Mouse (Mus musculus) embryonic facial prominence, embryonic 11.5 days (tissue): ENCODE measurements around the gene 4930452B06Rik. TPM values are rescaled to one million over a fixed set of nuclear protein-coding genes. Genes with fewer than 3 reads are reported as not detected.
"Not testable (repeated sequence)": the region's sequence is repeated elsewhere in the genome, so short reads cannot be mapped to it uniquely, and the experiment has no call there.

Source experiments
- ATAC-seq: fragments of 200-750 bp; cut with Nextera tagmentation; replicated peaks from 2 replicates; pipeline ENCODE4 v1.8.0; 2017; ENCODE audit warnings: low read depth; ENCODE audit not compliant: insufficient number of reproducible peaks, low FRiP score, low TSS enrichment
- DNase-seq: peaks from one replicate; pipeline ENCODE4 v3.0.0-alpha.2; 2015; ENCODE audit warnings: low spot score
- H3K27ac ChIP-seq: fragments of 300-500 bp; sonication (generic); replicated peaks from 2 replicates; pipeline ENCODE4 v1.5.1; 2014; ENCODE audit warnings: mild to moderate bottlenecking, low read depth, low read length, control low read depth
- H3K27me3 ChIP-seq: fragments of 300-500 bp; sonication (generic); 2 replicates; pipeline ENCODE4 v1.6.1; 2014; ENCODE audit warnings: mild to moderate bottlenecking, low read length, moderate library complexity, mixed read lengths; ENCODE audit not compliant: control insufficient read depth, insufficient read depth
- H3K36me3 ChIP-seq: fragments of 300-500 bp; sonication (generic); replicated peaks from 2 replicates; pipeline ENCODE4 v1.6.1; 2014; ENCODE audit warnings: low read depth, mild to moderate bottlenecking, low read length, moderate library complexity, mixed read lengths; ENCODE audit not compliant: control insufficient read depth, insufficient read depth
- H3K4me1 ChIP-seq: fragments of 300-500 bp; sonication (generic); 2 replicates; pipeline ENCODE4 v1.6.1; 2014; ENCODE audit warnings: low read length, mixed read lengths; ENCODE audit not compliant: control insufficient read depth, insufficient read depth
- H3K4me2 ChIP-seq: fragments of 300-500 bp; sonication (generic); 2 replicates; pipeline ENCODE4 v1.6.1; 2014; ENCODE audit warnings: low read depth, mild to moderate bottlenecking, control low read depth, low read length, moderate library complexity
- H3K4me3 ChIP-seq: fragments of 300-500 bp; sonication (generic); 2 replicates; pipeline ENCODE4 v1.5.1; 2014; ENCODE audit warnings: low read depth, low read length, control low read depth
- H3K9ac ChIP-seq: fragments of 300-500 bp; sonication (generic); replicated peaks from 2 replicates; pipeline ENCODE4 v1.6.1; 2014; ENCODE audit warnings: mild to moderate bottlenecking, control low read depth, low read length
- H3K9me3 ChIP-seq: fragments of 300-500 bp; sonication (generic); replicated peaks from 2 replicates; pipeline ENCODE4 v1.6.1; 2016; ENCODE audit warnings: mild to moderate bottlenecking, low read length, inconsistent platforms, mixed read lengths; ENCODE audit not compliant: control insufficient read depth
- WGBS: fragments of 180-500 bp; shearing (Covaris S2); extraction: QIAGEN DNeasy Blood & Tissue Kit; methylation state at CpG from one replicate; pipeline ENCODE4 v1.1.7; 2014; 5-methylcytosine and 5-hydroxymethylcytosine counted together
- polyA plus RNA-seq: library from polyadenylated mRNA; unstranded; fragments of >200 nt; fragmentation: Nextera tagmentation; extraction: Ambion mirVana; gene quantifications from 2 replicates; pipeline ENCODE4 v1.2.1, GENCODE M21; 2014

The 4930452B06Rik gene
- polyA plus RNA-seq, 1 experiment from 2014 or later = 13.7 TPM

GRCm38 (mm10) chr14:8632211-8632610 lies 33.8 kb downstream of the 4930452B06Rik start:
- Histone ChIP-seq H3K27ac (no peak overlapping the region), H3K36me3 (no peaks in the 10 kb centered on the region), H3K4me1 (no peaks in the 10 kb centered on the region), H3K9me3 (no peaks in the 10 kb centered on the region), H3K4me3 (no peak overlapping the region), H3K27me3 (no peaks in the 10 kb centered on the region), H3K4me2 (no peak overlapping the region), H3K9ac (no peak overlapping the region)
- no peak for ATAC-seq
- DNase-seq = no peak
- 79% methylated on average over 6 of the region's 6 CpGs for WGBS

DNA sequence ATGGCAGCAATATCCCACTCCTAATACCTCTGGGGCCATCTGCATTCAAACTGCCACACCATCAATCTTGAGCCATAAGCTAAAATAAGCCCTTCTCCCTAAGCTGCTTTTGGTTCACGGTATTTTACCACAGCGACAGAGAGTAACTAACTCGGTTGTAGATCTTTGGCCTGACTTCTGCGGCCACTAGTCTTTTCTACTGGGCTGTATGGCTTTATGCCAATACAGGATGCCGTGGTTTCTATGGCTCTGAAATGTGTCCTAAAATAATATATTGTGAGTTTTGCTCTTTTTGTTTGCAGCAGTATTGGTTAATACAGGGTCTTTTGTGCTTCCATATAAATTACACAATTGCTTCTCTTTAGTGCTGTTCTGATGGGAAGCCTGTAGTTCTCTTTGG lies 37.6 kb downstream of the 4930452B06Rik start:
- H3K4me2 ChIP-seq = no peak overlapping the region
- H3K27me3 ChIP-seq = no peaks in the 10 kb centered on the region
- H3K9me3 ChIP-seq = no peaks in the 10 kb centered on the region
- H3K4me1 ChIP-seq = no peaks in the 10 kb centered on the region
- WGBS = 90% methylated on average over 5 of the region's 5 CpGs
- no peak overlapping the region for H3K9ac ChIP-seq
- ATAC-seq (no peak), DNase-seq (no peak)
- no peak overlapping the region for H3K4me3 ChIP-seq
- H3K27ac ChIP-seq = no peak overlapping the region
- H3K36me3 ChIP-seq = no peaks in the 10 kb centered on the region

DNA sequence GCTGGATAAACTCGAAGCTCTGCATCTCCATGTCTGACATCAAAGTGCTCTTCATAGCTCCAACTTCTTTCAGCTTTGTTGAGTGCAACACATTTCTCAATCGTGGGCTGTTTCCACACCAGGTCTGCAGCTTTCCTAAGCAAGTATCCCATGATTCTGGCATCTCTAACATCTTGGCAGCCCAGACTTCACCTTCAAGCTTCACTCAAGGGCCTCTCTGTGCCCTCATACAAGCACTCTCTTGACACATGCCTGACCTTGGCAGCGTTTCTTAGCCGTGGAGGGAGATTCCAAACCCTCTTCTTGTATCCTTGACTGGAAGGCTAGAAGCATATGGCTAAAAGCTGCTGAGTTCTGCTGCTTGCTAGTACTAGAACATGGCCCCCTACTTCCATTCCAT lies 38.6 kb downstream of the 4930452B06Rik start:
- H3K4me2 ChIP-seq = no peak overlapping the region
- no peak for ATAC-seq
- no peak for DNase-seq

DNA sequence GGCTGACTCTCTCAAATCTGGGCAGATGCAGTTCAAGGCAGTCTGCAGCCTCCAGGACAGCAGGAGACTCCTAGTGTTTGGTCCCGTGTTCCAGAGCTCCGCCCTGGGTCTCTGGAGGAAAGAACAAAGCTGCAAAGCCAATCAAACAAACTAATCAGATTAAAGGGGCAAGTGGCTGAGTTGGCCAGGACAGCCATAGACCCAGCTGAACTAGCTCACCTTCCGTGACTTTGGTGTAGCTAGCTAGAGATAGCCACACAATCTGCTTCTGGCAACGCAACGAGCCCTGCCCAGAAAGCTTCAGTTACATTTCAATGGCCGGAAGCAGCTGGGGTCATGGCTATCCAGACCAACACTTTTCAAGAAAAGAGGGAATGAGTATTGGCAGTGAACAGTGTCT lies 44.9 kb downstream of the 4930452B06Rik start:
- DNase-seq = peak; percentile 5
- Histone ChIP-seq H3K4me3 (no peak overlapping the region), H3K9me3 (no peaks in the 10 kb centered on the region), H3K4me1 (no peaks in the 10 kb centered on the region), H3K36me3 (no peaks in the 10 kb centered on the region), H3K4me2 (no peak overlapping the region), H3K9ac (no peak overlapping the region), H3K27ac (no peak overlapping the region), H3K27me3 (no peaks in the 10 kb centered on the region)
- ATAC-seq = no peak
- WGBS = 41% methylated on average over 6 of the region's 6 CpGs

More for the DNA sequence above, 38.6 kb downstream of the 4930452B06Rik start:
- Histone ChIP-seq H3K9ac (no peak overlapping the region), H3K4me1 (no peaks in the 10 kb centered on the region), H3K4me3 (no peak overlapping the region), H3K9me3 (no peaks in the 10 kb centered on the region), H3K27ac (no peak overlapping the region), H3K36me3 (no peaks in the 10 kb centered on the region), H3K27me3 (no peaks in the 10 kb centered on the region)
- 87% methylated on average over 4 of the region's 4 CpGs for WGBS

- Histone ChIP-seq H3K9me3 (no peaks in the 10 kb centered on the region), H3K4me3 (no peak overlapping the region), H3K36me3 (no peaks in the 10 kb centered on the region), H3K27ac (no peak overlapping the region), H3K27me3 (no peaks in the 10 kb centered on the region), H3K4me2 (no peak overlapping the region), H3K9ac (no peak overlapping the region), H3K4me1 (no peaks in the 10 kb centered on the region)
- ATAC-seq (no peak), DNase-seq (no peak)
- 91% methylated on average over 5 of the region's 5 CpGs for WGBS
Measured at GRCm38 (mm10) chr14:8620580-8620979, 45.5 kb downstream of the 4930452B06Rik start.

DNA sequence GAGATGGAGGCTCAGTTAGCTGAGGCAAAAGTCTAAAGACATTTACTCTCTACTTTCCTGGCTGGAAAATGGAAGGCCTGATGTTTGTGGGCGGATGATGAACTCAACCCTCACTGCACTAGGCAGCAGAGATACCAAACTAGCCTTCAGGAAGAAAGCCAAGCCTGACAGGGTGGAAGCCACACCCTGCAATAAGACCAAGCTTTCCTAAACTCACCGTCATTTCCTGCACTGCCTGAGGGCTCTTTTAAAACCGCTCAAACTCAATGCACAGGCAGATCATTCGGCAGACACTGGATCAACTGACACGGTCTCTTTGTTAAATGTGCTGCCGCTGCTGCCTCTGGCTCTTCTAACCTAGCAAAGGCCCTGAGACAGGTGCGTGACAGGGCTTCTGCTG lies 50.4 kb downstream of the 4930452B06Rik start:
- no peak for DNase-seq
- no peaks in the 10 kb centered on the region for H3K27me3 ChIP-seq
- H3K4me2 ChIP-seq = no peak overlapping the region
- no peak for ATAC-seq
- H3K9me3 ChIP-seq = no peaks in the 10 kb centered on the region
- H3K4me1 ChIP-seq = no peaks in the 10 kb centered on the region
- no peaks in the 10 kb centered on the region for H3K36me3 ChIP-seq
- no peak overlapping the region for H3K4me3 ChIP-seq
- WGBS = 41% methylated on average over 7 of the region's 7 CpGs
- no peak overlapping the region for H3K9ac ChIP-seq
- no peak overlapping the region for H3K27ac ChIP-seq

- not testable (repeated sequence) for H3K4me3 ChIP-seq, H3K36me3 ChIP-seq, H3K4me2 ChIP-seq, ATAC-seq, H3K27ac ChIP-seq, H3K4me1 ChIP-seq, H3K27me3 ChIP-seq, DNase-seq, H3K9ac ChIP-seq, H3K9me3 ChIP-seq
- 71% methylated on average over 1 of the region's 1 CpGs for WGBS
Measured at GRCm38 (mm10) chr14:8614430-8614829, 51.6 kb downstream of the 4930452B06Rik start.

DNA sequence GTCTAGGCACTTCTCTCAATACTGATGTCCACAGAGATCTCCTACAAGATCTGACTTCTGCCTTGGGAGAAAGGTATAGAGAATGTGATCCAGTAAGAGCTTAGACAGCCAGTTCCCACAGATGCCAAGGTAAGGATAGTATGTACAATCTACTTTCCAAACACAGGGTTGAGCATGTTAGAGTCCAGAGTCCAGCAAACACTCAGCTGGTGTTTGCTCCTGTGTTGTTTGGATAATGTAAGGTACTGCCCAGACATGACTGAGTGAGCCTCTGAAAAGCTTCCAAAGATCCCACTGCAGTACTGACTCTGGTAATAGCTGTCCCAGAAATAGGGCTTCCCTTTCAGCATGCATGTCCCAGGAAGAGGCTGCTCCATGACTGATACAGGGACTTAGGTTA lies 54.0 kb downstream of the 4930452B06Rik start:
- Histone ChIP-seq H3K9me3 (no peaks in the 10 kb centered on the region), H3K9ac (no peak overlapping the region), H3K4me1 (no peaks in the 10 kb centered on the region), H3K36me3 (no peaks in the 10 kb centered on the region), H3K27ac (no peak overlapping the region), H3K27me3 (no peaks in the 10 kb centered on the region), H3K4me2 (no peak overlapping the region), H3K4me3 (no peak overlapping the region)
- ATAC-seq (no peak), DNase-seq (no peak)
